Mouse (Mus musculus): ENCODE measurements around the gene Vmn1r149. TPM values are rescaled to one million over a fixed set of nuclear protein-coding genes. Genes with fewer than 3 reads are reported as not detected.
"Not testable (repeated sequence)": the region's sequence is repeated elsewhere in the genome, so short reads cannot be mapped to it uniquely, and the experiment has no call there.

Vmn1r149 gene
- not detected for total RNA-seq (2021)
- long read RNA-seq, experiment 1 = 0 reads
- long read RNA-seq, experiment 2 = 0 reads

GRCm38 (mm10) chr7:22438129-22438528 is at the start of gene Vmn1r149:
TSS of gene Vmn1r149 (minus strand) at chr7:22438229.
- intact Hi-C loops (cut with DNase I); H3K27ac ChIP-seq: not testable (repeated sequence)

GRCm38 (mm10) chr7:22463975-22464374 is 25.9 kb upstream of the Vmn1r149 start, which contains the start of gene Gm10665:
TSS of gene Gm10665 (minus strand) at chr7:22464075.
- DNase-seq (ENCODE audit: extremely low spot score in 1 of 2, low spot score in 2 of 2); H3K27ac ChIP-seq; H3K4me3 ChIP-seq; intact Hi-C loops (cut with DNase I): not testable (repeated sequence)

More at GRCm38 (mm10) chr7:22438129-22438528, at the start of gene Vmn1r149:
- not testable (repeated sequence) for H3K4me3 ChIP-seq; DNase-seq (ENCODE audit: extremely low spot score in 1 of 2, low spot score in 2 of 2)

GRCm38 (mm10) chr7:22413283-22413682 is 24.7 kb downstream of the Vmn1r149 start, which contains the start of gene Vmn1r148:
TSS of gene Vmn1r148 (plus strand) at chr7:22413583.
- DNase-seq (ENCODE audit: extremely low spot score in 1 of 2, low spot score in 2 of 2); intact Hi-C loops (cut with DNase I); H3K27ac ChIP-seq; H3K4me3 ChIP-seq: not testable (repeated sequence)

Other genes with a start within 250 kb of the Vmn1r149 start
- not detected for gene Vmn1r143, start 248.9 kb downstream of the Vmn1r149 start, total RNA-seq (2021)
- not detected for gene Gm8653, start 237.0 kb downstream of the Vmn1r149 start, total RNA-seq (2021)
- not detected for gene Gm8453, start 208.7 kb downstream of the Vmn1r149 start, total RNA-seq (2021)
- gene Gm4187, start 108.5 kb downstream of the Vmn1r149 start, total RNA-seq (2021) = not detected
- gene Gm8660, start 67.2 kb downstream of the Vmn1r149 start, total RNA-seq (2021) = not detected
- gene Vmn1r148, start 24.6 kb downstream of the Vmn1r149 start, total RNA-seq (2021) = not detected
- gene Gm10665, start 25.8 kb upstream of the Vmn1r149 start, total RNA-seq (2021) = not detected
- not detected for gene Vmn1r151, start 61.4 kb upstream of the Vmn1r149 start, total RNA-seq (2021)
- gene Vmn1r152, start 84.7 kb upstream of the Vmn1r149 start, total RNA-seq (2021) = not detected
- not detected for gene Gm8677, start 96.7 kb upstream of the Vmn1r149 start, total RNA-seq (2021)
- gene Gm4201, start 127.1 kb upstream of the Vmn1r149 start, total RNA-seq (2021) = not detected
- gene Gm4565, start 149.9 kb upstream of the Vmn1r149 start, total RNA-seq (2021) = not detected
- gene Vmn1r155, start 219.8 kb upstream of the Vmn1r149 start, total RNA-seq (2021) = not detected

Data from left cerebral cortex, adult 2 months (tissue).